Mouse (Mus musculus): Measurements from ENCODE around the gene Lipc. TPM values are rescaled to one million over a fixed set of nuclear protein-coding genes. Genes with fewer than 3 reads are reported as not detected.

The Lipc gene
- polyA plus RNA-seq, 1 experiment from 2014 or later: 0.19 TPM

- H3K4me1 ChIP-seq (ENCODE audit: control insufficient read depth, insufficient read depth, low read length): peaks cover 7% of the 10 kb centered on the region
- no peak overlapping the region for H3K4me2 ChIP-seq (ENCODE audit: low read length)
- no peak overlapping the region for H3K9ac ChIP-seq (ENCODE audit: low read depth, low read length)
- H3K4me3 ChIP-seq (ENCODE audit: low read depth, low read length): no peak overlapping the region
- no peaks in the 10 kb centered on the region for H3K27me3 ChIP-seq (ENCODE audit: control insufficient read depth, insufficient read depth, low read depth, low read length)
- H3K27ac ChIP-seq (ENCODE audit: low read length): peak overlapping the region; percentile 75
- H3K9me3 ChIP-seq (replicated peaks; ENCODE audit: control insufficient read depth, low read length, poor library complexity, severe bottlenecking): no peaks in the 10 kb centered on the region
- no peaks in the 10 kb centered on the region for H3K36me3 ChIP-seq (ENCODE audit: control insufficient read depth, insufficient read depth, low read length)
- no peak for ATAC-seq
- WGBS: 97% methylated on average over 2 of the region's 2 CpGs
Measured at GRCm38 (mm10) chr9:70962781-70963455, 10.9 kb upstream of the Lipc start.

GRCm38 (mm10) chr9:70960301-70960700, 8.3 kb upstream of the Lipc start:
- no peak overlapping the region for H3K4me2 ChIP-seq (ENCODE audit: low read length)
- no peaks in the 10 kb centered on the region for H3K36me3 ChIP-seq (ENCODE audit: control insufficient read depth, insufficient read depth, low read length)
- 93% methylated on average over 5 of the region's 5 CpGs for WGBS
- no peaks in the 10 kb centered on the region for H3K27me3 ChIP-seq (ENCODE audit: control insufficient read depth, insufficient read depth, low read depth, low read length)
- H3K4me3 ChIP-seq (ENCODE audit: low read depth, low read length): no peak overlapping the region
- peaks cover 7% of the 10 kb centered on the region for H3K4me1 ChIP-seq (ENCODE audit: control insufficient read depth, insufficient read depth, low read length)
- no peaks in the 10 kb centered on the region for H3K9me3 ChIP-seq (replicated peaks; ENCODE audit: control insufficient read depth, low read length, poor library complexity, severe bottlenecking)
- no peak overlapping the region for H3K9ac ChIP-seq (ENCODE audit: low read depth, low read length)
- no peak overlapping the region for H3K27ac ChIP-seq (ENCODE audit: low read length)
- ATAC-seq: no peak

DNA sequence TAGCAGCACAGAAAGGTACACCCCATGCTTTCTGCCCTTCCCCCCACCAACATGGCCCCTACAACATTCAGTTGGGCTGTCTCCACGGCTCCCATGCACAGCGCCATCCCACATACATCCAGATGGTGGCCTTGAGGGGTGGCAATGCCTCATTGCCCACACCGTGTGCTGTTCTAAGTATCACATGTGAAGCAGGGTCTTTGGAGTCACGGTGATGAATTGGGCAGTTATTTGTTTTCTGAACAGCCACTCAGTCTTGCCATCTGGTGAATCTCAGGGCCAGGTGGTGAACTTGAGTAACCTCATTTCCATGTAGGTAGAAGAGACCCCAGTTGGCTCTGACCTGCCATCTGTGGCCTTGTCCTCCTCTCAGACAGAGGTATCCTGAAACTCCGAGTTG, 7.8 kb upstream of the Lipc start:
- Histone ChIP-seq H3K4me3 (ENCODE audit: low read depth, low read length) (no peak overlapping the region), H3K9ac (ENCODE audit: low read depth, low read length) (no peak overlapping the region), H3K36me3 (ENCODE audit: control insufficient read depth, insufficient read depth, low read length) (no peaks in the 10 kb centered on the region), H3K4me1 (ENCODE audit: control insufficient read depth, insufficient read depth, low read length) (peaks cover 7% of the 10 kb centered on the region), H3K27me3 (ENCODE audit: control insufficient read depth, insufficient read depth, low read depth, low read length) (no peaks in the 10 kb centered on the region), H3K27ac (ENCODE audit: low read length) (no peak overlapping the region), H3K9me3 (replicated peaks; ENCODE audit: control insufficient read depth, low read length, poor library complexity, severe bottlenecking) (no peaks in the 10 kb centered on the region), H3K4me2 (ENCODE audit: low read length) (no peak overlapping the region)
- ATAC-seq: no peak
- WGBS: 76% methylated on average over 5 of the region's 5 CpGs

DNA sequence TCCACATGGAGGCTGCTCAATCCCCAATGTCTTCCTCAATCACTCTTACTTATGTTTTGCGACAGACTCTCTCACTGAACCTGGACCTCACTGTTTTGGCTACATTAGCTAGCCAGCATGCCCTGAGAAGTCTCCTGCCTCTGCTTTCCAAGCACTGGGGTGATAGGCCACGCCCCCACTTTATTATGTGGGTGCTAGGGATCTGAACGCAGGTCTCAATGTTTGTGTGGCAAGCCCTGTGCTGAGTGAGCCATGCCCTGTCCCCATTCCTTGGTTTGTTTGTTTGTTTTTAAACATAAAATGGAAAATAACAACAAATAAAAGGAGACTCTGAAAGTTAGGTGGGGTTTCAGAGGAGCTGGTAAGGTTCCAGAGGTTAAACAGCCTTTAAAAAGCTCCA, 7.4 kb upstream of the Lipc start:
- no peaks in the 10 kb centered on the region for H3K9me3 ChIP-seq (replicated peaks; ENCODE audit: control insufficient read depth, low read length, poor library complexity, severe bottlenecking)
- H3K4me2 ChIP-seq (ENCODE audit: low read length): no peak overlapping the region
- no peak overlapping the region for H3K27ac ChIP-seq (ENCODE audit: low read length)
- no peaks in the 10 kb centered on the region for H3K27me3 ChIP-seq (ENCODE audit: control insufficient read depth, insufficient read depth, low read depth, low read length)
- no peaks in the 10 kb centered on the region for H3K36me3 ChIP-seq (ENCODE audit: control insufficient read depth, insufficient read depth, low read length)
- H3K4me3 ChIP-seq (ENCODE audit: low read depth, low read length): no peak overlapping the region
- ATAC-seq: no peak
- H3K4me1 ChIP-seq (ENCODE audit: control insufficient read depth, insufficient read depth, low read length): peaks cover 7% of the 10 kb centered on the region
- no peak overlapping the region for H3K9ac ChIP-seq (ENCODE audit: low read depth, low read length)
- 81% methylated on average over 3 of the region's 3 CpGs for WGBS

GRCm38 (mm10) chr9:70958381-70958780, 6.4 kb upstream of the Lipc start:
- WGBS: 83% methylated on average over 5 of the region's 5 CpGs
- Histone ChIP-seq H3K27ac (ENCODE audit: low read length) (no peak overlapping the region), H3K9ac (ENCODE audit: low read depth, low read length) (no peak overlapping the region), H3K4me1 (ENCODE audit: control insufficient read depth, insufficient read depth, low read length) (peaks cover 4% of the 10 kb centered on the region; the same call in 1 of the 2 replicates), H3K4me3 (ENCODE audit: low read depth, low read length) (no peak overlapping the region), H3K27me3 (ENCODE audit: control insufficient read depth, insufficient read depth, low read depth, low read length) (no peaks in the 10 kb centered on the region), H3K4me2 (ENCODE audit: low read length) (no peak overlapping the region), H3K36me3 (ENCODE audit: control insufficient read depth, insufficient read depth, low read length) (no peaks in the 10 kb centered on the region), H3K9me3 (replicated peaks; ENCODE audit: control insufficient read depth, low read length, poor library complexity, severe bottlenecking) (no peaks in the 10 kb centered on the region)
- no peak for ATAC-seq

- ATAC-seq: no peak
- Histone ChIP-seq H3K4me3 (ENCODE audit: low read depth, low read length) (no peak overlapping the region), H3K9ac (ENCODE audit: low read depth, low read length) (no peak overlapping the region), H3K27me3 (ENCODE audit: control insufficient read depth, insufficient read depth, low read depth, low read length) (no peaks in the 10 kb centered on the region), H3K9me3 (replicated peaks; ENCODE audit: control insufficient read depth, low read length, poor library complexity, severe bottlenecking) (no peaks in the 10 kb centered on the region), H3K36me3 (ENCODE audit: control insufficient read depth, insufficient read depth, low read length) (no peaks in the 10 kb centered on the region), H3K27ac (ENCODE audit: low read length) (no peak overlapping the region), H3K4me2 (ENCODE audit: low read length) (no peak overlapping the region), H3K4me1 (ENCODE audit: control insufficient read depth, insufficient read depth, low read length) (no peaks in the 10 kb centered on the region; the same call in 1 of the 2 replicates)
- 68% methylated on average over 3 of the region's 3 CpGs for WGBS
Measured at GRCm38 (mm10) chr9:70957717-70958116, 5.7 kb upstream of the Lipc start.

GRCm38 (mm10) chr9:70954226-70954625, 2.2 kb upstream of the Lipc start:
- no peak overlapping the region for H3K4me3 ChIP-seq (ENCODE audit: low read depth, low read length)
- H3K27ac ChIP-seq (ENCODE audit: low read length): no peak overlapping the region
- no peaks in the 10 kb centered on the region; the same call in 1 of the 2 replicates for H3K4me1 ChIP-seq (ENCODE audit: control insufficient read depth, insufficient read depth, low read length)
- no peaks in the 10 kb centered on the region for H3K9me3 ChIP-seq (replicated peaks; ENCODE audit: control insufficient read depth, low read length, poor library complexity, severe bottlenecking)
- H3K9ac ChIP-seq (ENCODE audit: low read depth, low read length): no peak overlapping the region
- H3K36me3 ChIP-seq (ENCODE audit: control insufficient read depth, insufficient read depth, low read length): no peaks in the 10 kb centered on the region
- 78% methylated on average over 3 of the region's 3 CpGs for WGBS
- H3K27me3 ChIP-seq (ENCODE audit: control insufficient read depth, insufficient read depth, low read depth, low read length): no peaks in the 10 kb centered on the region
- H3K4me2 ChIP-seq (ENCODE audit: low read length): no peak overlapping the region
- no peak for ATAC-seq

DNA sequence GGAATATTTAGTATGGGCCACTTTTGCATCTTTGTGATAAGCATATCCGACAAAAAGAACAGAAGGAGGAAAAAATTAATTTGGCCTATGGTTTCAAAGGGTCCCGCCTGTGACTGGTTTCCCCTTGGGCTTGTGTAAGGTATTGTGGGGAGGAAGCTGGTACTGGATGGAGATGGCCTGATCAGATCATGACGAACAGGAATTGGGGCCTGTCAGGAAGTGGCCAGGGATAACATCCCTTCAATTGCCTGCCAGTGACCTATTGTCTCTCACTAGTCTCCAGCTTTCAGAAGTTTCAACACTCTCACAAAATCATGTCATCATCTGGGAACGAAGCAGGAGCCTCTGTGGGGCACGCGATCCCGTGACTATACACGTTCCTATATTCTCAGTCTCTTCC, 2.7 kb downstream of the Lipc start:
- no peak overlapping the region for H3K4me3 ChIP-seq (ENCODE audit: low read depth, low read length)
- no peak overlapping the region for H3K27ac ChIP-seq (ENCODE audit: low read length)
- no peaks in the 10 kb centered on the region; the same call in 1 of the 2 replicates for H3K4me1 ChIP-seq (ENCODE audit: control insufficient read depth, insufficient read depth, low read length)
- ATAC-seq: no peak
- H3K9ac ChIP-seq (ENCODE audit: low read depth, low read length): no peak overlapping the region
- H3K36me3 ChIP-seq (ENCODE audit: control insufficient read depth, insufficient read depth, low read length): no peaks in the 10 kb centered on the region
- 86% methylated on average over 8 of the region's 8 CpGs for WGBS
- H3K9me3 ChIP-seq (replicated peaks; ENCODE audit: control insufficient read depth, low read length, poor library complexity, severe bottlenecking): no peaks in the 10 kb centered on the region
- H3K27me3 ChIP-seq (ENCODE audit: control insufficient read depth, insufficient read depth, low read depth, low read length): no peaks in the 10 kb centered on the region
- no peak overlapping the region for H3K4me2 ChIP-seq (ENCODE audit: low read length)

DNA sequence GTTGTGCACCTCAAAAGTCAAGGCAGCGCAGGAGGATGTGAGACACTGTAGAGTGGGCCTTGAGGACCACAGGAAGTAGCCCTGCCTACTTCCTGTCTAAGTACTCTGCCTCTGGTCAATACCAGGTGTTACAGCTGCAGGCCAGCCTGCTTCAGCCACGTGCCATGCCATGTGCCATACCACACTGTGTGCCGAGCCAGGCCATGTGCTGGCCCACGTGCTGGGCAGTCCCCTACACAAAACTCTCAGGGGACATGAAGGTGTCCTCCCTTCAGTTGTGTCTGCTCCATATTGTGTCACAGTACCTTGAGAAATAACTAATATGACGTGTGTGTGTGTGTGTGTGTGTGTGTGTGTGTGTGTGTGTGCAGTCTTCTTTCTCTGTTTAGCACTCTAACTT, 4.7 kb downstream of the Lipc start:
- Histone ChIP-seq H3K36me3 (ENCODE audit: control insufficient read depth, insufficient read depth, low read length) (no peaks in the 10 kb centered on the region), H3K9ac (ENCODE audit: low read depth, low read length) (no peak overlapping the region), H3K27me3 (ENCODE audit: control insufficient read depth, insufficient read depth, low read depth, low read length) (no peaks in the 10 kb centered on the region), H3K4me1 (ENCODE audit: control insufficient read depth, insufficient read depth, low read length) (no peaks in the 10 kb centered on the region), H3K4me3 (ENCODE audit: low read depth, low read length) (no peak overlapping the region), H3K27ac (ENCODE audit: low read length) (no peak overlapping the region), H3K9me3 (replicated peaks; ENCODE audit: control insufficient read depth, low read length, poor library complexity, severe bottlenecking) (no peaks in the 10 kb centered on the region), H3K4me2 (ENCODE audit: low read length) (no peak overlapping the region)
- whole genome bisulfite sequencing: 77% methylated on average over 5 of the region's 5 CpGs
- no peak for ATAC-seq
